In the genomic region with DNA sequence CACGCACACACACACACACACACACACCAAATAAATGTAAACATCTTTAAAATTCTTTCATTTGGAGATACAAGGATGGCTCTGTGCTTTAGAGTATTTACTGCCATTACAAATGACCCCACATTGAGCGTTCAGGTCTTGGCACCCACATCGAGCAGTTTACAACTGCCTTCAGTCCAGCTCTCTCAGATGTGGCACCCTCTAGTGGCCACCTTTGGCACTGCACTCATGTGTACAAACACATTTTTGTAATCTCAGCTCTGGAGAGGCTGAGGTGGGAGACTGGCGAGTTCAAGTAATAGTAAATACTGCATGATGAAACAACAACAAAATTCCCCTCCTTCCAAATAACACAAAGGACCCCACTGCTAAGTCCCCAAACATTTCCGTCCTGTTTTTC, we compare ENCODE assay signal across 10 mouse cellular contexts.
DNase-seq lines count a peak whose midpoint lies in the region; ATAC-seq and TF ChIP-seq lines count a peak whose summit lies in the region.
"Had no signal": no experiment of that assay in that cellular context is flagged by ENCODE, and none has a peak within 500 bp of the region (broad histone marks: within the 10 kb centered on the region; RNA-seq: fewer than 3 reads in every experiment).

No protein-coding gene starts in this region.

- peak; percentile 55 for DNase-seq in forebrain, embryonic 11.5 days (ENCODE audit: low spot score)
- no peak for DNase-seq in midbrain, postnatal 0 days (ENCODE audit: low spot score)
- DNase-seq in embryo, embryonic 10.5 days (ENCODE audit: low spot score): peak; percentile 35
- DNase-seq in left cerebral cortex, postnatal 36 days (ENCODE audit: low spot score in 2 of 2): no peak
- DNase-seq in right cerebral cortex, postnatal 25 days: no peak

- H3K4me2 ChIP-seq in forebrain, embryonic 11.5 days (ENCODE audit: low read depth, low read length, severe bottlenecking): no peak overlapping the region
- no peak overlapping the region for H3K4me2 ChIP-seq in forebrain, embryonic 13.5 days
- no peak overlapping the region for H3K4me2 ChIP-seq in midbrain, postnatal 0 days (ENCODE audit: low read depth, low read length, poor library complexity, severe bottlenecking)
- H3K4me2 ChIP-seq in midbrain, embryonic 13.5 days (replicated peaks): no peak overlapping the region
- H3K4me2 ChIP-seq: stomach, embryonic 15.5 days had no signal

- TF ChIP-seq POLR2A in small intestine, adult 2 months (IDR thresholded peaks at IDR 0.05; ENCODE audit: low read depth, low read length): no peak

- 83% methylated on average over 5 of the region's 5 CpGs for WGBS in forebrain, embryonic 11.5 days
- 85% methylated on average over 5 of the region's 5 CpGs for WGBS in forebrain, embryonic 13.5 days
- 91% methylated on average over 5 of the region's 5 CpGs for WGBS in midbrain, postnatal 0 days
- 90% methylated on average over 5 of the region's 5 CpGs for WGBS in midbrain, embryonic 13.5 days
- WGBS in small intestine, adult 2 months: 87% methylated on average over 5 of the region's 5 CpGs

- H3K4me3 ChIP-seq in forebrain, embryonic 11.5 days (ENCODE audit: low read depth, low read length): no peak overlapping the region
- no peak overlapping the region for H3K4me3 ChIP-seq in forebrain, embryonic 13.5 days
- H3K4me3 ChIP-seq in midbrain, postnatal 0 days (ENCODE audit: low read depth, low read length): no peak overlapping the region
- H3K4me3 ChIP-seq in midbrain, embryonic 13.5 days (replicated peaks): no peak overlapping the region
- no peak overlapping the region for H3K4me3 ChIP-seq in small intestine, adult 2 months (ENCODE audit: low read depth, low read length)
- H3K4me3 ChIP-seq: stomach, embryonic 15.5 days had no signal

- ATAC-seq in forebrain, embryonic 11.5 days (replicated peaks; ENCODE audit: low FRiP score): no peak
- no peak for ATAC-seq in forebrain, embryonic 13.5 days
- no peak for ATAC-seq in midbrain, postnatal 0 days (ENCODE audit: low FRiP score)
- no peak for ATAC-seq in midbrain, embryonic 13.5 days

- no peaks in the 10 kb centered on the region for H3K4me1 ChIP-seq in forebrain, embryonic 11.5 days (replicated peaks; ENCODE audit: control insufficient read depth, insufficient read depth, low read length)
- no peaks in the 10 kb centered on the region for H3K4me1 ChIP-seq in forebrain, embryonic 13.5 days
- H3K4me1 ChIP-seq in midbrain, postnatal 0 days (ENCODE audit: insufficient read depth, low read length): no peaks in the 10 kb centered on the region
- no peaks in the 10 kb centered on the region for H3K4me1 ChIP-seq in midbrain, embryonic 13.5 days (replicated peaks)
- H3K4me1 ChIP-seq in small intestine, adult 2 months (ENCODE audit: control insufficient read depth, insufficient read depth, insufficient read length, low read length): no peaks in the 10 kb centered on the region
- H3K4me1 ChIP-seq: stomach, embryonic 15.5 days had no signal

- H3K27me3 ChIP-seq in forebrain, embryonic 11.5 days (ENCODE audit: control insufficient read depth, insufficient read depth, low read length): no peaks in the 10 kb centered on the region
- no peaks in the 10 kb centered on the region for H3K27me3 ChIP-seq in forebrain, embryonic 13.5 days
- H3K27me3 ChIP-seq in midbrain, postnatal 0 days (ENCODE audit: insufficient read depth, low read length): no peaks in the 10 kb centered on the region
- H3K27me3 ChIP-seq in midbrain, embryonic 13.5 days: no peaks in the 10 kb centered on the region
- no peaks in the 10 kb centered on the region for H3K27me3 ChIP-seq in small intestine, adult 2 months (ENCODE audit: control insufficient read depth, insufficient read depth, low read length)
- H3K27me3 ChIP-seq: stomach, embryonic 15.5 days had no signal

- intact Hi-C loops in left cerebral cortex, postnatal 36 days (cut with DNase I): no loop called here

- H3K9me3 ChIP-seq in forebrain, embryonic 11.5 days (ENCODE audit: control insufficient read depth, low read length): no peaks in the 10 kb centered on the region
- H3K9me3 ChIP-seq in forebrain, embryonic 13.5 days (replicated peaks): no peaks in the 10 kb centered on the region
- H3K9me3 ChIP-seq in midbrain, postnatal 0 days (ENCODE audit: low read length): no peaks in the 10 kb centered on the region
- no peaks in the 10 kb centered on the region for H3K9me3 ChIP-seq in midbrain, embryonic 13.5 days
- H3K9me3 ChIP-seq: stomach, embryonic 15.5 days had no signal

- H3K27ac ChIP-seq in forebrain, embryonic 11.5 days (ENCODE audit: low read depth, low read length): no peak overlapping the region
- H3K27ac ChIP-seq in forebrain, embryonic 13.5 days: no peak overlapping the region
- no peak overlapping the region for H3K27ac ChIP-seq in midbrain, postnatal 0 days (ENCODE audit: low read depth, low read length)
- no peak overlapping the region for H3K27ac ChIP-seq in midbrain, embryonic 13.5 days
- no peak overlapping the region for H3K27ac ChIP-seq in small intestine, adult 2 months (ENCODE audit: insufficient read depth, low read depth, low read length)
- H3K27ac ChIP-seq: macrophage; stomach, embryonic 15.5 days had no signal

- H3K9ac ChIP-seq in forebrain, embryonic 11.5 days (ENCODE audit: low read length): no peak overlapping the region
- H3K9ac ChIP-seq in forebrain, embryonic 13.5 days: no peak overlapping the region
- no peak overlapping the region for H3K9ac ChIP-seq in midbrain, postnatal 0 days (replicated peaks; ENCODE audit: low read length, poor library complexity, severe bottlenecking)
- no peak overlapping the region for H3K9ac ChIP-seq in midbrain, embryonic 13.5 days (replicated peaks)
- H3K9ac ChIP-seq: stomach, embryonic 15.5 days had no signal

- TF ChIP-seq CTCF in midbrain, postnatal 0 days (IDR thresholded peaks at IDR 0.05): peak; percentile 64
- TF ChIP-seq CTCF in small intestine, adult 2 months (IDR thresholded peaks at IDR 0.05; ENCODE audit: extremely low read depth, insufficient read length, insufficient replicate concordance, low read depth, low read length): peak; percentile 54; the same call in 1 of the 2 replicates

- no peaks in the 10 kb centered on the region for H3K36me3 ChIP-seq in forebrain, embryonic 11.5 days (ENCODE audit: control insufficient read depth, insufficient read depth, low read length)
- H3K36me3 ChIP-seq in forebrain, embryonic 13.5 days (ENCODE audit: poor library complexity, severe bottlenecking): no peaks in the 10 kb centered on the region
- no peaks in the 10 kb centered on the region for H3K36me3 ChIP-seq in midbrain, postnatal 0 days (ENCODE audit: insufficient read depth, low read length)
- H3K36me3 ChIP-seq in midbrain, embryonic 13.5 days: no peaks in the 10 kb centered on the region
- H3K36me3 ChIP-seq in small intestine, adult 2 months (ENCODE audit: control insufficient read depth, insufficient read depth, low read length): no peaks in the 10 kb centered on the region
- H3K36me3 ChIP-seq: stomach, embryonic 15.5 days had no signal

Comparison
In these comparisons a context has a peak if more than half of its experiments do, and no peak if none do; other contexts are left out.
1. DNase-seq: peak in forebrain, embryonic 11.5 days (single experiment) and embryo, embryonic 10.5 days (single experiment); none in midbrain, postnatal 0 days (single experiment), left cerebral cortex, postnatal 36 days (0 of 2) and right cerebral cortex, postnatal 25 days (single experiment).